Mouse (Mus musculus): ENCODE data around the gene Traf1. TPM values are rescaled to one million over a fixed set of nuclear protein-coding genes. Genes with fewer than 3 reads are reported as not detected.

Traf1 gene
- polyA plus RNA-seq, 1 experiment from 2014 or later: 1.8 TPM

DNA sequence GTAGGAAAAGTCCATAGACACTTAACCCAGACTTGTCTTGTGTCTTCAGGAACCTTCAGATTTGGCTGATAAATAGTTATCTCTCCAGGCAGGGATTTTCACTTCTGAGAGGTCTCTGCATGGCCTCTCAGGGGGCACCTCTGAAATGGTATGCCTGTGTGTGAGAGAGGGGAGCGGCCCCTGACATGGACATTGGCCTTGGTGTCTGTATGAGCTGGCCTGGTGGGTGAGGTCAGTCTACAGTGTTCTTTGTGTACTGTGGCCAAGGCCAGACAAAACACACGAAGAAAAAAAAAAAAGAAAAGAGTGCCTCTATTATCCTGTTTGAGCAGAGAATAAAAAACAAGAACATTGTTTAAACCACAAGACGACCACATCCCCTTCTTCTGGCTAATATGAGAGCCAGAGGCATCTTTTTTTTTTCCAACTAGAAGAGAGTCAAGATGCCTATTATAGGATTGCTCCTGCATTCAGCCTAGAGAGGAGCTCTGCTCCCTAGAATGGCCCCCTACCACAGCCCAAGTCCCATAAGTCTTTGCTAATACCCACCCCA, 18.0 kb upstream of the Traf1 start:
- ATAC-seq (ENCODE audit: insufficient number of reproducible peaks, insufficient read depth, low FRiP score, low TSS enrichment): no peak
- H3K4me2 ChIP-seq (replicated peaks): no peak overlapping the region
- no peaks in the 10 kb centered on the region for H3K9me3 ChIP-seq
- no peaks in the 10 kb centered on the region for H3K36me3 ChIP-seq
- H3K9ac ChIP-seq: no peak overlapping the region
- 80% methylated on average over 3 of the region's 3 CpGs for WGBS
- no peak overlapping the region for H3K4me3 ChIP-seq
- H3K27ac ChIP-seq: no peak overlapping the region
- H3K4me1 ChIP-seq: peaks cover 30% of the 10 kb centered on the region
- no peaks in the 10 kb centered on the region for H3K27me3 ChIP-seq

DNA sequence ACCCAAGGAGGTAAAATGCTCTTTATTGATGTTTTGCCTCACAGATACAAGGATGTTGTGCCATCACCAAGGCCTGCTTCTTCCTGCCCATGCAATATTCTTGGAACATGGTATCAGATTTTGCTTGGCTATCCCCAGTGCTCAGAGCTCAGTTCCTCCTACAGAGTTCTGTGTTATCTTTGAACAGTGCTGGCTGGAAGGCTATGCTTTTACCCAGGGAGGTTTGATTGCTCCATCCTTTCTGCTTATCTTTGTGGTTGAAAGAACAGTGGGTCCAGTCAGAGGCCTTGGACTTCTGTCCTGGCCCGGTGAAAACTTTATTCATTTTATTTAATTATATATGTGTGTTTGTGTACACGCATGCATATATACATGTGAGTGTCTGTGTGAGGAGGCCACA, 16.7 kb upstream of the Traf1 start:
- WGBS: 95% methylated on average over 2 of the region's 2 CpGs
- H3K9ac ChIP-seq: no peak overlapping the region
- no peak overlapping the region for H3K4me2 ChIP-seq (replicated peaks)
- H3K9me3 ChIP-seq: no peaks in the 10 kb centered on the region
- peaks cover 22% of the 10 kb centered on the region for H3K4me1 ChIP-seq
- H3K27ac ChIP-seq: no peak overlapping the region
- H3K4me3 ChIP-seq: no peak overlapping the region
- no peaks in the 10 kb centered on the region for H3K27me3 ChIP-seq
- no peak for ATAC-seq (ENCODE audit: insufficient number of reproducible peaks, insufficient read depth, low FRiP score, low TSS enrichment)
- no peaks in the 10 kb centered on the region for H3K36me3 ChIP-seq

DNA sequence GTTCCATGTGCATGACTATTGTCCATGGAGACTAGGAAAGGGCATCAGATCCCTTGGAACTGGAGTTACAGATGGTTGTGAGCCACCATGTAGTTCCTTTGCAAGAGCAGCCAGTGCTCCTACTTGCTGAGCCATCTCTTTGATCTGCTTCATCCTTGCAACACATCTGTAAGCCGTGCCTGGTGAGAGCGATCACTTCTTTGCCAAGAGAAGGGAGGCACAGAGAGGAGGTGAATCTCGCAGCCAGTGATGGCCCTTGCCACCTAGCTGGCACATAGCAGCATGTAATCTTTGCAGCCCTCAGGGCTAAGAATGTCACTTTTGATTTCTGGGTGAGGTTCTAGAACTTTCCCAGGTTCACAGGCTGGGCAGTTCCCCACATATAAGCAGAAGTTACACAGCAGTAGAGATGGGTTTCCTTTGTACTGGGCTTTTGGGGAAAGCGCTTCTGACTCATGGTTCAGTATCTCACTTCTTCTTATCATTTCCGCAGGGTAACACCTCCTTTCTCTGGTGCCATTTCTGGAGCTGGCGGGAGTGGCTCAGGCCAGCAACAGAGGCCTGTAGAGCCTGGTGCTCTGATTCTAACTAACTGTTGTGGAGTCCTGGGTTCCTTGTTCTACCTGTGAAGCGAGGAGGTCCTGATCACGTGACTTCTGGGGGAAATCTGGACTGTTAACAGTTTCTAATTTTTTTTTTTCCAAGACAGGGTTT, 15.5 kb upstream of the Traf1 start:
- no peak overlapping the region for H3K9ac ChIP-seq
- WGBS: 82% methylated on average over 8 of the region's 8 CpGs
- no peaks in the 10 kb centered on the region for H3K27me3 ChIP-seq
- no peak overlapping the region for H3K4me2 ChIP-seq (replicated peaks)
- no peaks in the 10 kb centered on the region for H3K36me3 ChIP-seq
- no peak overlapping the region for H3K4me3 ChIP-seq
- H3K4me1 ChIP-seq: peaks cover 11% of the 10 kb centered on the region
- no peak for ATAC-seq (ENCODE audit: insufficient number of reproducible peaks, insufficient read depth, low FRiP score, low TSS enrichment)
- no peaks in the 10 kb centered on the region for H3K9me3 ChIP-seq
- no peak overlapping the region for H3K27ac ChIP-seq

DNA sequence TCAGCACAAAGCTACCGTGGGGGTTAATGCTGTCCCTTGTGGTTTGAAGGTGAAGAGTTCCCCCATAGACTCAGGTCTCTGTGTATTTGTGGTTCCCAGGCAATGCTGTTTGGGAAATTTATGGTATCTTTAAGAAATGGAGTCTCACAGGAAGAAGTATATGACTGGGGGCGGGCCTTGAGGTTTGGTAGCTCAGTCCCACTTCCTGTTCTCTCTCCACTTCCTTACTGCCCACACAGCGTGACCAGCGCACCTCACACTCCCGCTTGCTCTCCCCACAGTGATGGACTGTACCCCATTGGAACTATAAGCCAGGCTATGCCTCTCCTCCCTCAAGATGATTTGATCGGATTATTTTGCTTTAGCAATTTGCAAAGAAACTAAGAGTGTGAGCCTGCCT, 14.9 kb upstream of the Traf1 start:
- H3K27me3 ChIP-seq: no peaks in the 10 kb centered on the region
- H3K36me3 ChIP-seq: no peaks in the 10 kb centered on the region
- H3K9me3 ChIP-seq: no peaks in the 10 kb centered on the region
- ATAC-seq (ENCODE audit: insufficient number of reproducible peaks, insufficient read depth, low FRiP score, low TSS enrichment): no peak
- H3K4me2 ChIP-seq (replicated peaks): no peak overlapping the region
- 84% methylated on average over 6 of the region's 6 CpGs for WGBS
- H3K9ac ChIP-seq: no peak overlapping the region
- H3K4me3 ChIP-seq: no peak overlapping the region
- H3K27ac ChIP-seq: no peak overlapping the region
- peaks cover 4% of the 10 kb centered on the region; the same call in 1 of the 2 replicates for H3K4me1 ChIP-seq

DNA sequence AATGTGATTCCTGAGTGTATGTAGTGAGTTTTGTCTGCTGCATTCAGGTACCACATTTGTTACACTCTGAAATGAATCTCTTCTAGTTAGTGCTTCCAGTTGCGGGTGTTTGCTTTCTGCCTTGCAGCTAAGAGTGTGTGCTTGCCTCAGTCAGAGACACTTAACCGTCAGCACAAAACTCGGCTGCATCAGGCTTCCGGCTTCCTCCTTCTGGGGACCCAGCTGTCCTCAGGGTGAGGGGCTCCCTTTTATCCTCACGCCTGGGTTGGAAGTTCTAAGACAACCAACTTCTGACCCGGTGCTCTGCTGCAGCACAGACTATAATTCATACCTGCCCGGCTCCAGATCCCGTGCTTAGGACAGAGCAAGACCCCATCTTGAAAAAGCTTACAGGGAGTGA, 11.5 kb upstream of the Traf1 start:
- Histone ChIP-seq H3K27ac (no peak overlapping the region), H3K4me1 (no peaks in the 10 kb centered on the region), H3K4me3 (no peak overlapping the region), H3K9ac (no peak overlapping the region), H3K36me3 (no peaks in the 10 kb centered on the region), H3K4me2 (replicated peaks) (no peak overlapping the region), H3K27me3 (no peaks in the 10 kb centered on the region), H3K9me3 (no peaks in the 10 kb centered on the region)
- no peak for ATAC-seq (ENCODE audit: insufficient number of reproducible peaks, insufficient read depth, low FRiP score, low TSS enrichment)
- WGBS: 84% methylated on average over 8 of the region's 8 CpGs

DNA sequence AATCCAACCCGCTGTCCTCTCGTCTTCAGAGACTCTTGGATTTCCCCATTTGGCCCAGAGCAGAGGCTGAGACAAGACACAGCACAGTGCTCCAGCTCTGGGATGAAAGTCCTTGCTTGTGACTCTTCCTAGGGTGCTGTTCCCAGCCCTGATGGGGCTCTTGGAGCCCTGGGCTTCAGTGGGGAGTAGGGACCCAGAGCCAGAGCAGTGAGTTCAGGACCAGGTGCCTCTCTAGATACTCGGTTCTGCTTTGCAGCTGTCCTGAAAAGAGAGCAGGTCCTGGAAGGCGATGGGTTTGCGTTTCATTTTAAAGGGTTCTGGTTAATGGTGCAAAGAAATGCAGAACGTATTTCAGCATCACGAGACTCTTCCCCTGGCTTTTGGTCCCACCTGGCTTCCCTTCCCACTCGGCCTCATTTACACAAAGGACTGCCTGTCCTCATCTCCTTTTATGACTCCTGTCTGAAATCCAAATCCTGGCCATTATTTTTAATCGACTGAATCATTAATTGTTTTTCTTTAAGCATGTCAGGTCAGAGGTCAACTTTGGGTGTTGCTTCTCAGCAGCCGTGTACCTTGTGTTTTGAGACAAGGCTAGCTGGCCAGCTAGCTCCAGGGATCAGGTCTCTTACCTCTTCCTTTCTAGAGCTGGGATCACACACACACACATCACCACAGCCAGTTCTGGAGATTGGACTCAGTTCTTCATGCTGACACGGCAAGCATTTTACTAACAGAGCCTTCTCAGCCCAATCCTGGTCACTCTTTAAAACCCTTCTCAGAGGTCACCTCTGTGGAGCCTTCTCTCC, 9.7 kb upstream of the Traf1 start:
- Histone ChIP-seq H3K36me3 (no peaks in the 10 kb centered on the region), H3K27me3 (no peaks in the 10 kb centered on the region), H3K9ac (no peak overlapping the region), H3K9me3 (no peaks in the 10 kb centered on the region), H3K4me3 (no peak overlapping the region), H3K4me2 (replicated peaks) (no peak overlapping the region), H3K4me1 (no peaks in the 10 kb centered on the region), H3K27ac (no peak overlapping the region)
- no peak for ATAC-seq (ENCODE audit: insufficient number of reproducible peaks, insufficient read depth, low FRiP score, low TSS enrichment)
- 66% methylated on average over 11 of the region's 11 CpGs for WGBS

DNA sequence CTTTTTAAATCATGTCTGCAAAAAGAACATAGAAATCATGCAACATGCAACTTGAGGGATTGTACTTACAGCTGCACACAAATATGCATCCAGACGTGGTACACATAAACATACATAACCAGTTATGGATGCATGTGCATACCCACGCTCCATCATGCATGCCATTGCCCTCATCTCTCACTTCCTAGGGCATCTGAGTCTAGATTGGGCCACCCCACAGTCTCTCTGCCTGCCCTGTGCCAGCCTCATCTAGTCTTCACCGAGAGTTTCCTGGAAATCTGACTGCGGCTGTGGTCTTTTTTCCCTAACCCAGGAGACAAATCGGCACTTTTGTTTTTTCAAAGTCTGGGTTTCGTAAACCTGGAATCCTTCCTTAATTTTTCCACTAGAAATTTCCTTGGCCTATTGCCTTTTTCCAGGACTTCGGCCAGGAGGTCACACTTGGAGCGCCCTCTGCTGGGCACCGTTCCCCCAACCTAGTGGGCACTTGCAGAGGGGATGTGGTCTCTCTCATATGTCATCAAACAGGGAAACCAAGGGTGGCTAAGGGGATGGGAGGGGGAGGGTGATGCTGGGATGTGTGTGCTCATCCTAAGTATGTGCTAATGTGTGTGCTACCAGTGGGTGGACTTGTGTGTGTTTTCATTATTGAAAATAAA, 8.6 kb upstream of the Traf1 start:
- H3K4me1 ChIP-seq: 0 out of 2 replicates have a peak, but pooled peaks cover 1% of the 10 kb centered on the region
- no peak for ATAC-seq (ENCODE audit: insufficient number of reproducible peaks, insufficient read depth, low FRiP score, low TSS enrichment)
- H3K4me2 ChIP-seq (replicated peaks): no peak overlapping the region
- WGBS: 36% methylated on average over 9 of the region's 9 CpGs
- H3K27me3 ChIP-seq: no peaks in the 10 kb centered on the region
- H3K9me3 ChIP-seq: no peaks in the 10 kb centered on the region
- no peak overlapping the region for H3K27ac ChIP-seq
- no peaks in the 10 kb centered on the region for H3K36me3 ChIP-seq
- H3K4me3 ChIP-seq: no peak overlapping the region
- no peak overlapping the region for H3K9ac ChIP-seq

DNA sequence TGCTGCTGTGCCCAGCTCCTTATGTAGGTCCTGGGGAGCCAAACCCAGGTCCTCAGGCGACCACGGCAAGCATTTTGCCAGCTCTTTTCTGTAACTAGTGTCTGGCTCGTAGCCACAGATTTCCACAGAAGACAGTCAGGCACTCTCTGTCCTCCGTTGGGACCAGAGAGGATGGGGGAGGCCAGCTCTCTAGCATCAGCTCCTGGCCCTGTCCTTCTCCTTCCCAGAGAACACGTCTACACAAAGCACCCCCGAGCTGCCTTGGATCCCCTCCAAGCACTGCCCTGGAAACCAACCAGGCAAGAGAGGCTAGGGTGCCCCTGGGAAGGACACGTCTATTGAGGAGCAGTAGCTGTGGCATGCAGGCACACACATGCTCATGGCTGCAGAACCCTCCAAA, 7.6 kb upstream of the Traf1 start:
- Histone ChIP-seq H3K27ac (no peak overlapping the region), H3K4me3 (no peak overlapping the region), H3K27me3 (no peaks in the 10 kb centered on the region), H3K36me3 (no peaks in the 10 kb centered on the region), H3K9me3 (no peaks in the 10 kb centered on the region), H3K4me1 (0 out of 2 replicates have a peak, but pooled peaks cover 8% of the 10 kb centered on the region), H3K4me2 (replicated peaks) (no peak overlapping the region), H3K9ac (no peak overlapping the region)
- 81% methylated on average over 7 of the region's 7 CpGs for WGBS
- no peak for ATAC-seq (ENCODE audit: insufficient number of reproducible peaks, insufficient read depth, low FRiP score, low TSS enrichment)

DNA sequence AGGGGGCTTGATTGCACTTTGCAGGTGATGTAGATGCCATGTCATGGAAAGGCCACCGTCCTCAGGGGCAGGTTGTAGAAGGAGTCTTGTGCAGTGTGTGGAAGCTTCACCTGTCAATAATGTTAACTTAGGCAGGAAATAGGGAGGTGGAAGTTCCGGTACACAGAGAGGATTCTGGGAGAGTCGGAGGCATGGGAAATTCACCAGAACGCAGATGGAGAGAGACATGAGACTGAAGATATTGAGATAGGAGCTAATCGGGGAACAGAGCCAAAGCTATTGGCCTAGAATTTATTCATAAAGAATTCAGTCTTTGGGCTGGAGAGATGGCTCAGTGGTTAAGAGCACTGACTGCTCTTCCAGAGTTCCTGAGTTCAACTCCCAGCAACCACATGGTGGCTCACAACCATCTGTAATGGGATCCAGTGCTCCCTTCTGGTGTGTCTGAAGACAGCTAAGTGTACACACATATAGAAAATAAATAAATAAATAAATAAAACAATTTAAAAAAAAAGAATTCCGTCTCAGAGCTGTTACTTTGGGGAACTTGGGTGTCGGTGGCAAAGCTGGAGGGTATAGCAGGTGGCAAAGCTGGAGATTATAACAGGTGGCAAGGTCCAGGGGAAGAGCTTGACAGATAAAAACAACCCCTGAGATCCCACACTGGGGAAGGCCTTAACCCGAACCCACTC, 4.8 kb upstream of the Traf1 start:
- Histone ChIP-seq H3K4me1 (peaks cover 13% of the 10 kb centered on the region), H3K27me3 (no peaks in the 10 kb centered on the region), H3K9me3 (no peaks in the 10 kb centered on the region), H3K36me3 (no peaks in the 10 kb centered on the region), H3K27ac (no peak overlapping the region), H3K4me2 (replicated peaks) (no peak overlapping the region), H3K4me3 (no peak overlapping the region), H3K9ac (no peak overlapping the region)
- WGBS: 88% methylated on average over 8 of the region's 8 CpGs
- no peak for ATAC-seq (ENCODE audit: insufficient number of reproducible peaks, insufficient read depth, low FRiP score, low TSS enrichment)

DNA sequence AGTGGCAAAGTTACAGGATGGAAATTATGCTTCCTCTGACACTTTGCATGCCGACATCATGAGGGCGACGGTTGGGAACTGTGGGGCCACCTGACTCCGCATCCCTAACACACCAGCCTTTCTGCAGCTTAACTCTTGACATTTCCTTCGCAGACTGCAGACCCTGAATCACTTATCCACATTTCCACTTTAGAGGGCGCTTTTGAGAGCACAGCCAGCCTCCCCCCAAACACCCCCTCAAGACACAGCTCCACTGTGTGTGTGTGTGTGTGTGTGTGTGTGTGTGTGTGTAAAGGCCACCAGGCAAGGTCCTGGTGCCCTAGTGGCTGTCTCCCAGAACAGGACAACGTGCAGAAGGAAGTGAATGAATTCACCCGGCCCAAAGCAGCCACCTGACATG, 4.2 kb upstream of the Traf1 start:
- H3K4me3 ChIP-seq: no peak overlapping the region
- no peaks in the 10 kb centered on the region for H3K9me3 ChIP-seq
- 72% methylated on average over 8 of the region's 8 CpGs for WGBS
- H3K9ac ChIP-seq: no peak overlapping the region
- no peak overlapping the region for H3K27ac ChIP-seq
- H3K4me2 ChIP-seq (replicated peaks): no peak overlapping the region
- no peaks in the 10 kb centered on the region for H3K27me3 ChIP-seq
- H3K4me1 ChIP-seq: peaks cover 16% of the 10 kb centered on the region
- ATAC-seq (ENCODE audit: insufficient number of reproducible peaks, insufficient read depth, low FRiP score, low TSS enrichment): no peak
- no peaks in the 10 kb centered on the region for H3K36me3 ChIP-seq

DNA sequence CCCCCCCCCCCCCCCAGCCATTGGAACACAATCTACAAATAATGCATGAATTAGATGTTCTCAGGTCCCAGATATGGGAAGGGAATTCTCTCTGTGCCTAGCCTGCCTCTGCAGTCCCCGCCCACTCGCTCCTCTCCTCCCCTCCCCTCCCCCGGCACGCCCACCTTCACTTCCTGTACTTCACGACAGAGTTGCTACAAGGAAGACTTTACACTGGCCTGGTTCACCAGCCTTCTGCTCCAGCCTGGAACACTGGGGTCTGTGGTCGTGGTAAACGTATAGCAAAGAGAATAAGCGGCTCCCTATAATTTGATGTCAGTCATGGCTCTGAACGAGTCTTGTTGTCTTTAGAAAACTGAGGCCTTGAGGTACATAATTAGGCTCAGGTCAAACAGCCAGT, 3.7 kb upstream of the Traf1 start:
- Histone ChIP-seq H3K27ac (no peak overlapping the region), H3K36me3 (no peaks in the 10 kb centered on the region), H3K4me1 (peaks cover 16% of the 10 kb centered on the region), H3K27me3 (no peaks in the 10 kb centered on the region), H3K9me3 (no peaks in the 10 kb centered on the region), H3K9ac (no peak overlapping the region), H3K4me2 (replicated peaks) (peak overlapping the region; percentile 27; the same call in 1 of the 2 replicates), H3K4me3 (no peak overlapping the region)
- WGBS: 28% methylated on average over 9 of the region's 9 CpGs
- ATAC-seq (ENCODE audit: insufficient number of reproducible peaks, insufficient read depth, low FRiP score, low TSS enrichment): no peak

Measured in embryonic facial prominence, embryonic 12.5 days (tissue).